Mouse (Mus musculus): Measurements from ENCODE around the gene Ier2. TPM values are rescaled to one million over a fixed set of nuclear protein-coding genes. Genes with fewer than 3 reads are reported as not detected.

Ier2 gene
- polyA plus RNA-seq, 1 experiment from 2014 or later, result 75.5 TPM

- Histone ChIP-seq H3K36me3 (ENCODE audit: control insufficient read depth, insufficient read depth, low read length) (peaks cover 44% of the 10 kb centered on the region), H3K4me2 (ENCODE audit: low read length) (no peak overlapping the region), H3K9me3 (ENCODE audit: control insufficient read depth, low read length) (no peaks in the 10 kb centered on the region), H3K4me3 (ENCODE audit: low read depth, low read length) (no peak overlapping the region), H3K27me3 (replicated peaks; ENCODE audit: control insufficient read depth, insufficient read depth, low read length) (no peaks in the 10 kb centered on the region), H3K9ac (ENCODE audit: low read length) (no peak overlapping the region), H3K4me1 (replicated peaks; ENCODE audit: control insufficient read depth, insufficient read depth, low read length) (0 out of 2 replicates have a peak, but pooled peaks cover 5% of the 10 kb centered on the region), H3K27ac (ENCODE audit: low read depth) (no peak overlapping the region)
- ATAC-seq (replicated peaks; ENCODE audit: low FRiP score, low TSS enrichment, low read depth) (no peak), DNase-seq (ENCODE audit: low spot score) (no peak)
- WGBS, result 81% methylated on average over 6 of the region's 6 CpGs
These were observed 6.3 kb upstream of the Ier2 start for GRCm38 (mm10) chr8:84668731-84669485.

GRCm38 (mm10) chr8:84668081-84668480 is 5.4 kb upstream of the Ier2 start:
- WGBS, result 66% methylated on average over 1 of the region's 1 CpGs
- no peak overlapping the region for H3K27ac ChIP-seq (ENCODE audit: low read depth)
- no peak for ATAC-seq (replicated peaks; ENCODE audit: low FRiP score, low TSS enrichment, low read depth)

GRCm38 (mm10) chr8:84665385-84665893 is 2.8 kb upstream of the Ier2 start:
- Histone ChIP-seq H3K4me3 (ENCODE audit: low read depth, low read length) (peak overlapping the region; percentile 96), H3K4me2 (ENCODE audit: low read length) (peak overlapping the region; percentile 77), H3K4me1 (replicated peaks; ENCODE audit: control insufficient read depth, insufficient read depth, low read length) (peaks cover 13% of the 10 kb centered on the region), H3K27me3 (replicated peaks; ENCODE audit: control insufficient read depth, insufficient read depth, low read length) (no peaks in the 10 kb centered on the region), H3K9me3 (ENCODE audit: control insufficient read depth, low read length) (no peaks in the 10 kb centered on the region), H3K9ac (ENCODE audit: low read length) (peak overlapping the region; percentile 77), H3K36me3 (ENCODE audit: control insufficient read depth, insufficient read depth, low read length) (peaks cover 18% of the 10 kb centered on the region), H3K27ac (ENCODE audit: low read depth) (peak overlapping the region; percentile 93)
- no peak for DNase-seq (ENCODE audit: low spot score)
- 2% methylated on average over 14 of the region's 14 CpGs for WGBS
- ATAC-seq (replicated peaks; ENCODE audit: low FRiP score, low TSS enrichment, low read depth), result no peak

More at GRCm38 (mm10) chr8:84668081-84668480, 5.4 kb upstream of the Ier2 start:
- no peak for DNase-seq (ENCODE audit: low spot score)
- no peak overlapping the region for H3K4me2 ChIP-seq (ENCODE audit: low read length)
- no peaks in the 10 kb centered on the region for H3K27me3 ChIP-seq (replicated peaks; ENCODE audit: control insufficient read depth, insufficient read depth, low read length)
- peaks cover 36% of the 10 kb centered on the region for H3K36me3 ChIP-seq (ENCODE audit: control insufficient read depth, insufficient read depth, low read length)
- no peak overlapping the region for H3K4me3 ChIP-seq (ENCODE audit: low read depth, low read length)
- peaks cover 8% of the 10 kb centered on the region; the same call in 1 of the 2 replicates for H3K4me1 ChIP-seq (replicated peaks; ENCODE audit: control insufficient read depth, insufficient read depth, low read length)
- H3K9ac ChIP-seq (ENCODE audit: low read length), result no peak overlapping the region
- no peaks in the 10 kb centered on the region for H3K9me3 ChIP-seq (ENCODE audit: control insufficient read depth, low read length)

- 2% methylated on average over 29 of the region's 29 CpGs for WGBS
- peak overlapping the region; percentile 77 for H3K4me2 ChIP-seq (ENCODE audit: low read length)
- peak overlapping the region; percentile 96 for H3K4me3 ChIP-seq (ENCODE audit: low read depth, low read length)
- H3K4me1 ChIP-seq (replicated peaks; ENCODE audit: control insufficient read depth, insufficient read depth, low read length), result peaks cover 19% of the 10 kb centered on the region
- no peaks in the 10 kb centered on the region for H3K27me3 ChIP-seq (replicated peaks; ENCODE audit: control insufficient read depth, insufficient read depth, low read length)
- peak overlapping the region; percentile 93 for H3K27ac ChIP-seq (ENCODE audit: low read depth)
- H3K9me3 ChIP-seq (ENCODE audit: control insufficient read depth, low read length), result no peaks in the 10 kb centered on the region
- no peak; the same call in 1 of the 2 replicates for ATAC-seq (replicated peaks; ENCODE audit: low FRiP score, low TSS enrichment, low read depth)
- H3K9ac ChIP-seq (ENCODE audit: low read length), result peak overlapping the region; percentile 77
- peaks cover 13% of the 10 kb centered on the region; the same call in 1 of the 2 replicates for H3K36me3 ChIP-seq (ENCODE audit: control insufficient read depth, insufficient read depth, low read length)
- peak; percentile 92 for DNase-seq (ENCODE audit: low spot score)
These were observed 2.1 kb upstream of the Ier2 start for GRCm38 (mm10) chr8:84664566-84665384.

- Histone ChIP-seq H3K36me3 (ENCODE audit: control insufficient read depth, insufficient read depth, low read length) (0 out of 2 replicates have a peak, but pooled peaks cover 6% of the 10 kb centered on the region), H3K4me1 (replicated peaks; ENCODE audit: control insufficient read depth, insufficient read depth, low read length) (peaks cover 28% of the 10 kb centered on the region), H3K4me2 (ENCODE audit: low read length) (peak overlapping the region; percentile 77), H3K9ac (ENCODE audit: low read length) (peak overlapping the region; percentile 94), H3K27ac (ENCODE audit: low read depth) (peak overlapping the region; percentile 99), H3K27me3 (replicated peaks; ENCODE audit: control insufficient read depth, insufficient read depth, low read length) (no peaks in the 10 kb centered on the region), H3K4me3 (ENCODE audit: low read depth, low read length) (peak overlapping the region; percentile 96), H3K9me3 (ENCODE audit: control insufficient read depth, low read length) (no peaks in the 10 kb centered on the region)
- ATAC-seq (replicated peaks; ENCODE audit: low FRiP score, low TSS enrichment, low read depth), result peak; percentile 77
- WGBS, result 3% methylated on average over 43 of the region's 43 CpGs
- DNase-seq (ENCODE audit: low spot score), result peak; percentile 94
These were observed 1.1 kb upstream of the Ier2 start for GRCm38 (mm10) chr8:84663483-84664327.

- WGBS, result under 1% methylated on average over 61 of the region's 61 CpGs
These were observed 586 bp downstream of the Ier2 start for GRCm38 (mm10) chr8:84661961-84662571.

GRCm38 (mm10) chr8:84661458-84661871 is 1.2 kb downstream of the Ier2 start:
- ATAC-seq (replicated peaks; ENCODE audit: low FRiP score, low TSS enrichment, low read depth), result peak; percentile 11; the same call in 1 of the 2 replicates
- peak; percentile 87 for DNase-seq (ENCODE audit: low spot score)
- WGBS, result under 1% methylated on average over 24 of the region's 24 CpGs
- H3K36me3 ChIP-seq (ENCODE audit: control insufficient read depth, insufficient read depth, low read length), result no peaks in the 10 kb centered on the region
- H3K4me1 ChIP-seq (replicated peaks; ENCODE audit: control insufficient read depth, insufficient read depth, low read length), result peaks cover 44% of the 10 kb centered on the region
- H3K9me3 ChIP-seq (ENCODE audit: control insufficient read depth, low read length), result no peaks in the 10 kb centered on the region
- H3K4me2 ChIP-seq (ENCODE audit: low read length), result peak overlapping the region; percentile 77
- H3K9ac ChIP-seq (ENCODE audit: low read length), result peak overlapping the region; percentile 94
- H3K27me3 ChIP-seq (replicated peaks; ENCODE audit: control insufficient read depth, insufficient read depth, low read length), result no peaks in the 10 kb centered on the region
- H3K27ac ChIP-seq (ENCODE audit: low read depth), result peak overlapping the region; percentile 99
- H3K4me3 ChIP-seq (ENCODE audit: low read depth, low read length), result peak overlapping the region; percentile 96

More at GRCm38 (mm10) chr8:84661961-84662571, 586 bp downstream of the Ier2 start:
- no peak for DNase-seq (ENCODE audit: low spot score)
- Histone ChIP-seq H3K4me3 (ENCODE audit: low read depth, low read length) (peak overlapping the region; percentile 96), H3K27ac (ENCODE audit: low read depth) (peak overlapping the region; percentile 99), H3K9ac (ENCODE audit: low read length) (peak overlapping the region; percentile 94), H3K9me3 (ENCODE audit: control insufficient read depth, low read length) (no peaks in the 10 kb centered on the region), H3K36me3 (ENCODE audit: control insufficient read depth, insufficient read depth, low read length) (no peaks in the 10 kb centered on the region), H3K4me2 (ENCODE audit: low read length) (peak overlapping the region; percentile 77), H3K27me3 (replicated peaks; ENCODE audit: control insufficient read depth, insufficient read depth, low read length) (no peaks in the 10 kb centered on the region), H3K4me1 (replicated peaks; ENCODE audit: control insufficient read depth, insufficient read depth, low read length) (peaks cover 38% of the 10 kb centered on the region)
- ATAC-seq (replicated peaks; ENCODE audit: low FRiP score, low TSS enrichment, low read depth), result peak; percentile 0; the same call in 1 of the 2 replicates
